Mouse (Mus musculus): Measurements from ENCODE around the gene Dctd. TPM values are rescaled to one million over a fixed set of nuclear protein-coding genes. Genes with fewer than 3 reads are reported as not detected.

Dctd gene
- polyA plus RNA-seq, 1 experiment from 2014 or later: 24.5 TPM

- no peak overlapping the region for H3K9ac ChIP-seq
- H3K27me3 ChIP-seq (replicated peaks): no peaks in the 10 kb centered on the region
- no peak overlapping the region for H3K4me2 ChIP-seq
- no peak for ATAC-seq (ENCODE audit: insufficient read depth, low FRiP score, low read depth)
- H3K27ac ChIP-seq: no peak overlapping the region
- WGBS: 89% methylated on average over 9 of the region's 9 CpGs
- H3K9me3 ChIP-seq: no peaks in the 10 kb centered on the region
- no peak overlapping the region for H3K4me3 ChIP-seq (replicated peaks)
- no peaks in the 10 kb centered on the region for H3K4me1 ChIP-seq
- H3K36me3 ChIP-seq: no peaks in the 10 kb centered on the region
Measured at GRCm38 (mm10) chr8:48199171-48199570, 100.3 kb downstream of the Dctd start.

- Histone ChIP-seq H3K4me2 (no peak overlapping the region), H3K27ac (no peak overlapping the region), H3K4me3 (replicated peaks) (no peak overlapping the region), H3K27me3 (replicated peaks) (no peaks in the 10 kb centered on the region), H3K9ac (no peak overlapping the region), H3K9me3 (no peaks in the 10 kb centered on the region), H3K36me3 (no peaks in the 10 kb centered on the region), H3K4me1 (no peaks in the 10 kb centered on the region)
- ATAC-seq (ENCODE audit: insufficient read depth, low FRiP score, low read depth): no peak
- 66% methylated on average over 3 of the region's 3 CpGs for WGBS
Measured at GRCm38 (mm10) chr8:48202632-48203031, 103.7 kb downstream of the Dctd start.

Other genes starting within 250 kb of the Dctd start
- 10.4 and 10.5 TPM in 2 replicates for gene Wwc2, start 108.2 kb upstream of the Dctd start, polyA plus RNA-seq (2015; fragmentation: Nextera tagmentation; extraction: Ambion mirVana)